Mouse (Mus musculus): ENCODE results near the gene Ift57. TPM values are rescaled to one million over a fixed set of nuclear protein-coding genes. Genes with fewer than 3 reads are reported as not detected.

Ift57 gene
- total RNA-seq, 2 experiments from 2014 or later: 15.2 to 15.4 TPM

GRCm38 (mm10) chr16:49747360-49747759 is 48.3 kb downstream of the Ift57 start:
- no peak for DNase-seq
- intact Hi-C loops (cut with DNase I): no loop called here

- no peak for DNase-seq
- intact Hi-C loops (cut with DNase I): loop anchor here (5.0 kb wide), 1 partner anchor 596 kb away; no protein-coding TSS in a partner anchor
These were observed 53.9 kb downstream of the Ift57 start for GRCm38 (mm10) chr16:49752906-49753305.

- intact Hi-C loops (cut with DNase I): loop anchor here (5.0 kb wide), 1 partner anchor 596 kb away; no protein-coding TSS in a partner anchor
- DNase-seq: no peak
These were observed 54.3 kb downstream of the Ift57 start for GRCm38 (mm10) chr16:49753318-49753717.

GRCm38 (mm10) chr16:49760517-49761203 is 61.6 kb downstream of the Ift57 start:
- intact Hi-C loops (cut with DNase I): loop anchor here (10.0 kb wide), 1 partner anchor 974 kb away; no protein-coding TSS in a partner anchor
- DNase-seq: no peak

GRCm38 (mm10) chr16:49761981-49762380 is 62.9 kb downstream of the Ift57 start:
- intact Hi-C loops (cut with DNase I): loop anchor here (10.0 kb wide), 1 partner anchor 973 kb away; no protein-coding TSS in a partner anchor
- DNase-seq: no peak

- peak; percentile 40 to 49 for DNase-seq
- intact Hi-C loops (cut with DNase I): loop anchor here (2.0 to 10.0 kb wide), 4 partner anchors 88 to 968 kb away; no protein-coding TSS in a partner anchor
These were observed 67.3 kb downstream of the Ift57 start for GRCm38 (mm10) chr16:49766326-49766725.

- intact Hi-C loops (cut with DNase I): loop anchor here (5.0 to 10.0 kb wide), 3 partner anchors 261 to 966 kb away; no protein-coding TSS in a partner anchor
- DNase-seq: no peak
These were observed 69.5 kb downstream of the Ift57 start for GRCm38 (mm10) chr16:49768491-49769031.

- no peak for DNase-seq
- intact Hi-C loops (cut with DNase I): loop anchor here (5.0 to 10.0 kb wide), 3 partner anchors 263 to 965 kb away; no protein-coding TSS in a partner anchor
These were observed 70.8 kb downstream of the Ift57 start for GRCm38 (mm10) chr16:49769831-49770261.

GRCm38 (mm10) chr16:49770320-49771189 is 71.5 kb downstream of the Ift57 start:
- DNase-seq: no peak
- intact Hi-C loops (cut with DNase I): no loop called here

GRCm38 (mm10) chr16:49771609-49772396 is 72.8 kb downstream of the Ift57 start:
- intact Hi-C loops (cut with DNase I): no loop called here
- DNase-seq: no peak

GRCm38 (mm10) chr16:49772576-49772975 is 73.5 kb downstream of the Ift57 start:
- intact Hi-C loops (cut with DNase I): no loop called here
- DNase-seq: no peak

- no peak for DNase-seq
- intact Hi-C loops (cut with DNase I): no loop called here
These were observed 74.0 kb downstream of the Ift57 start for GRCm38 (mm10) chr16:49773068-49773467.

- intact Hi-C loops (cut with DNase I): no loop called here
- DNase-seq: no peak
These were observed 75.3 kb downstream of the Ift57 start for GRCm38 (mm10) chr16:49774059-49775001.

- no peak for DNase-seq
- intact Hi-C loops (cut with DNase I): no loop called here
These were observed 76.3 kb downstream of the Ift57 start for GRCm38 (mm10) chr16:49775002-49775966.

- no peak for DNase-seq
- intact Hi-C loops (cut with DNase I): no loop called here
These were observed 77.9 kb downstream of the Ift57 start for GRCm38 (mm10) chr16:49776981-49777380.

- intact Hi-C loops (cut with DNase I): no loop called here
- DNase-seq: no peak
These were observed 82.6 kb downstream of the Ift57 start for GRCm38 (mm10) chr16:49781556-49782156.

- intact Hi-C loops (cut with DNase I): no loop called here
These were observed 84.3 kb downstream of the Ift57 start for GRCm38 (mm10) chr16:49783369-49783768.

More at GRCm38 (mm10) chr16:49783369-49783768, 84.3 kb downstream of the Ift57 start:
- DNase-seq: no peak

Measured in heart, postnatal 10 days (tissue).